Mouse (Mus musculus) small intestine, adult 2 months (tissue): ENCODE measurements at regions not wholly inside any gene's neighbourhood (a gene's known extent, or its start where the extent isn't known, plus 50 kb on each side); places are given as distances from the start of the nearest gene placed in this dataset.

Experiments used
- CTCF ChIP-seq: fragments of 200-500 bp; IDR thresholded peaks from 2 replicates; pipeline ENCODE4 v1.5.1; 2012; ENCODE audit warnings: low read depth, mild to moderate bottlenecking, control low read depth, inconsistent platforms, low read length, moderate library complexity, mixed read lengths; ENCODE audit not compliant: insufficient replicate concordance, insufficient read length; ENCODE audit errors: extremely low read depth
- POLR2A ChIP-seq: fragments of 200-500 bp; IDR thresholded peaks from 2 replicates; pipeline ENCODE4 v1.6.1; 2012; ENCODE audit warnings: low read depth, mild to moderate bottlenecking, control low read depth, inconsistent platforms, low read length, moderate library complexity

GRCm38 (mm10) chr13:42538046-42538445, 142.4 kb upstream of the Phactr1 start:
- TF ChIP-seq CTCF (no peak), POLR2A (no peak)
